Mouse (Mus musculus): Measurements from ENCODE around the gene Rps18.

The Rps18 gene

DNA sequence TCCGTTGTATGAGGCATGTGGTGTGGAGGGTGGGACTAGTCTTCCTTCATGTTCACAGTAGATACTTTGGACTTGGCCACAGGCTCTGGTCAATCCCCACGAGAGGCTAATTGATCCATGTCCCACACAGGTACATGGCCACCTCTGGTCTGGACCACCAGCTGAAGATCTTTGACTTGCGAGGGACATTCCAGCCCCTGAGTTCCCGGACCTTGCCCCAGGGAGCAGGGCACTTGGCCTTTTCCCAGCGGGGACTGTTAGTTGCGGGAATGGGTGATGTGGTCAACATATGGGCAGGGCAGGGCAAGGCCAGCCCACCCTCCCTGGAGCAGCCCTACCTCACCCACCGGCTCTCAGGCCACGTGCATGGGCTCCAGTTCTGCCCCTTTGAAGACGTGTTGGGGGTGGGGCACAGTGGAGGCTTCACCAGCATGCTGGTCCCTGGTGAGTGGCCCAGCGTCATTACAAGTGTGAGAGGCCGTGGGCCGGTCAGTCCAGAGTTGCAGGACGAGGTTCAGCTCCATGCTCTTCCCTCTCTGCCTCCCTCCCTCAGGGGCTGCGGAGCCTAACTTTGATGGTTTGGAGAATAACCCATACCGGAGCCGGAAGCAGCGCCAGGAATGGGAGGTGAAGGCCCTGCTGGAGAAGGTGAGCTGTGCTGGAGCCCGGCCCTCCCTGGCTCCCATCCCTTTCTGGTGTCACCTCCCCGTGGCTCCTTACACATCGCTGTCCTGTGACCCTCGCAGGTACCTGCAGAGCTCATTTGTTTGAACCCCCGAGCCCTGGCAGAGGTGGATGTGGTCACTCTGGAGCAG, 7.5 kb downstream of the Rps18 start:
- in situ Hi-C loops (cut with MboI, MseI), result no loop called here

DNA sequence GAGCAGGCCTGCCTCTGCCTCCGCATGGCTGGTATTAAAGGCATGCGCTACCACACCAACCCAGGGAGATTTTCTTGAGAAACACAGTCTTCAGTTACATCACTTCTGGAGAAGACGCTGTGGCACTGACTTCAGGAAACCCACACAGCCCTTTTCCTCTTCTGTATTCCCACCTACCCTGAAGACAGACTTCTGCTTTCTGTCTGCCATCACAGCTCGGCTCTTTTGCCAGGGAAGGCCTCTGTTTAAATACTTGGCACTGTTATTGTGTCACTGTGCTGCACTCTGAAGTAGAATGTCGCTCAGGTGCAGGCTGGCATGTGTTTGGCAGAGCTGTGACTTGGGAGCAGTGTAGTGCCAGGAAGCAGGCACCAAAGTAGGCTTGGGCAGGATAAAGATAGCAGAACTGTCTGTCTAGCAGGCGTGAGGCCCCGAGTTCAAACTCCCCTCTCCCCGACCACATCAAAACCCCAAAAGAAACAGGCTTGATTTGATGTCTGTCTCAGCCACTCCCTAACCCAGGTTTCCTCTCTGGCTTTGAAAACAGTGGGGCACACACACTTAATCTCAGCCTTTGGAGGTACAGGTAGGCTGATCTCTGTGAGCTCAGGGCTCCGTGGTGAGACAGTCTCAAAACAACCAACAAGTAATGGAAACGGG, 8.2 kb downstream of the Rps18 start:
- in situ Hi-C loops (cut with MboI, MseI), result no loop called here

DNA sequence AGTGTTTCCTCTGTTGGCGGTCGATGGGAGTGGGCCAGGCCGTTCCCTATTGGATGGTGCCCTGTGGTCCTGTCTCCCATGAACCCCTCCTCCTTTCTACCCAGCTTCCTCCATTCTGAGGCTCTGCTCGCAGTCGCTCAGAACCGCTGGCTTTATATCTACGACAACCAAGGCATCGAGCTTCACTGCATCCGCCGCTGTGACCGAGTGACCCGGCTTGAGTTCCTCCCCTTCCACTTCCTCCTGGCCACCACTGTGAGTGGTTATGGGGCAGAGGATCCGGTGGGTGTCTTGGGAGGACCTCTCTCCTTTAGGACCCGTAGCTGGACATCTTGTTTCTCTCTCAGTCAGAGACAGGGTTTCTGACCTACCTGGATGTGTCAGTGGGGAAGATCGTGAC, 12.3 kb downstream of the Rps18 start:
- in situ Hi-C loops (cut with MboI, MseI), result no loop called here

DNA sequence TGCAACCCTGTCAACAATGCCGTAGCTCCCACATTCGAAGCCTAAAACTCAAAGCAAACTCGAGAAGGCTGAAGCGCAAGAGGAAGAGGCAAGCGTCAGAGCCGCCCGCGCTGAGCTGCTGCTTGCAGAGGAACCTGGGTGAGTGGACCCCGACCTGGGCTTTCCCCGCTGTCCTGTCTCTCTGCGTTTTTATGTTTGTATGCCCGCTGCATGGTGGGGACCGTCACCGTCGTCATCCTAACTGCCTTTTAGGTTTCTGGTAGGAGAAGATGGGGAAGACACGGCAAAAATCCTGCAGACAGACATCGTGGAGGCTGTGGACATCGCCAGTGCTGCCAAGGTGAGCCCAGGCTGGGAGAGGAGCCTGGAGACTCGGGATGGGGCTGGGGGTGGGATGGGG, 14.4 kb downstream of the Rps18 start:
- in situ Hi-C loops (cut with MboI, MseI), result no loop called here

DNA sequence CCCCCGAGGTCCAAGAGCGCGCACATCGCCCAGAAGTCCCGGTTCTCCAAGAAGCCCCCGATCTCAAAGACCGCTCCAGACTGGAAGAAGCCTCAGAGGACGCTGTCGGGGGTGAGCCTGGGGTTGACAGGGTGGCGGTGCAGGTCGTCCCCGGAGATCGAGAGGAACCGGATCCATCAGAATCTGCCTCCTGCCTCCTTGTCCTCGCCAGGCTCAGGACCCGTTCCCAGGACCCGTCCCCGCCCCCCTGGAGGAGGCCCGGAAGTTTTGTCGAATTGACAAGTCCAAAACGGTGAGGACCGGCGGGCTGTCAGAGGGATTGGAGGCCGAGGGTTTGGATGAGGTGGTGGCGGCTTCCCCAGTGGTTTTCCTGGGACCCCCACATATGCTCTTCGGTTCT, 14.8 kb downstream of the Rps18 start:
- in situ Hi-C loops (cut with MboI, MseI), result no loop called here

DNA sequence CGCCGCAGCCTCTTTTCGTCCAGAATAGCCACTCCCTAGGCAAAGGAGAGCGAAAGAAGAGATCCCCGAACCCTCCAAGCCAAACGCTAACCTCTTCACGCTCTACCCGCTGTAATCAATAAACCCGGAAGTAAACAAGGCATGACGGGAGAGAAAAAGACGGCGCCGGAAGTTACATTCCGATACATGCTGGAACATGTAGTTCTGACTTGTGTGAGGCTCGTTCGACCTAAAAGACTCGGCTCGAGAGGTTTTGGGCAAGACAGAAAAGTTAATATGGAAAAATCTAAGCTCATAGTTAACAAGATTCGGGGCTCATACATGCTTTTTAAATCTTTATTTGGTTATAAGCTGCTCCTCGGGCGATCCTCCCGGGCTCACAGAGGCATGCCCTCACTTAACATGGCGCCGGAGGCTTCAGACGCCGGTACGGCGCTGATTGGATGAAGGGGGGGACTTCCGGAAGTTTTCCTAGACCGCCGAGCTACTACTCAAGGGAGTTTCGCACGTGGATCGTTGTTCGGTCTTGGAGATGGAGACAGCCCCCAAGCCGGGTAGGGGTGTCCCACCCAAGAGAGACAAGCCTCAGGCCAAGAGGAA, 15.5 kb downstream of the Rps18 start, which contains the start of the genes Pfdn6 and Wdr46:
Pfdn6 (minus strand) TSS at position 138 of the 600 bp plus-strand sequence.
Wdr46 (plus strand) TSS at position 455 of the 600 bp plus-strand sequence.
- in situ Hi-C loops (cut with MboI, MseI), result no loop called here

DNA sequence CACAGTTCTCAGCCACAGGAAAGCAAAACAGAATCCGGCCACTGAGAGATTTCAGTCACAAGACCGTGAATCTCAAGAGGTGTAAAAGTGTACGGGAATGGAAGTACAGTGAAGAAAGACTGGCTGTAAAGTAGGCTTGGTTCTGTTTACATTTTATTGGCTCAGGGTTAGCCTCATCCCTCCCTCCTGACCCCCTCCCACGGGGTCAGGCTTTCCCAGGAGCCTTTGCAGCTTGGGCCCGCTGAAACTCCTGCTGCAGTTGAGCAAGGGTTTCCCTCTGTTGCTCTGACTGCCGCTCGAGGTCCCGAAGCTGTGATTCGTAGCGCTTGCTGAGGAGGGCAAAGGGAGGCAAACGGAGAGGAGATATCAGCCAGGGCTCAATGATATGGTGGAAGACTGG, 17.0 kb downstream of the Rps18 start:
- in situ Hi-C loops (cut with MboI, MseI), result no loop called here

DNA sequence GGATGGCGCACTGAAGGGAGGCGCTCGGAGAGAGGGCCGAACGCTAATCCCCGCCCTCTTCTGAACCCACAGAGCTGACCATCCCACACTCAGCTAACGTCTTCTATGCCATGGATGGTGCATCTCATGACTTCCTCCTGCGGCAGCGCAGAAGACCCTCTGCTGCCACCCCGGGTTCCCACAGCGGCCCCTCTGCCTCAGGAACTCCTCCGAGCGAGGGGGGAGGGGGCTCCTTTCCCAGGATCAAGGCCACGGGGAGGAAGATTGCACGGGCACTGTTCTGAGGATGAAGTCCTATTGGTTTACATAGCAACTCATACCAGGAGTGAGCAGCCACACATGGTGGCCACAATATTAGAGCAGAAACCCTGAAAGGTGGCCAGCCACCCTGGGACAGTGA, 18.8 kb downstream of the Rps18 start:
- in situ Hi-C loops (cut with MboI, MseI), result no loop called here

DNA sequence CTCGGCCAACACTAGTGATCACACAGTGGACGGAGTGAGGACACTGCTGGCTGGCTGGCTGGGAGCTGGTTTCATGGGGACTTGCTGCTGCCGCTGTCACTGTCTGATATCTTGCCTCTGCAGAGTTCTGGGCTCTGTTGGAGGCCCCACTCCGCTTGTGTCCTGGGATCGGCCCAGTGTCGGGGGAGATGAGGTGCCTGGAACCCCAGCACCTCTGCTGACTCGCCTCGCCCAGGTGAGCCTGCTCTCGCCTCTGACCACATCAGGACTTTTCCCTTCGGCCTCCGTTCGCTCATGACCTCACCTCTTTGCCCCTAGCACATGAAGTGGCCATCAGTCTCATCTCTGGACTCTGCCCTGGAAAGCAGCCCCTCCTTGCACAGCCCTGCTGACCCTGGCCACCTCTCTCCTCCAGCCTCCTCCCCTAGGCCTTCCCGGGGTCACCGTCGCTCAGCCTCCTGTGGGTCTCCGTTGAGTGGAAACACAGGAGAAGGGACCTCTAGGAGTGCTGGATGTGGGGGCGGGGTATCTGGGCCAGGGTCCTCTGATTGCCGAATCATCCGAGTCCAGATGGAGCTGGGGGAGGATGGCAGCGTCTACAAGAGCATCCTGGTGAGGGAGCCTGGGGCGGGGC, 20.3 kb downstream of the Rps18 start:
- in situ Hi-C loops (cut with MboI, MseI), result no loop called here

DNA sequence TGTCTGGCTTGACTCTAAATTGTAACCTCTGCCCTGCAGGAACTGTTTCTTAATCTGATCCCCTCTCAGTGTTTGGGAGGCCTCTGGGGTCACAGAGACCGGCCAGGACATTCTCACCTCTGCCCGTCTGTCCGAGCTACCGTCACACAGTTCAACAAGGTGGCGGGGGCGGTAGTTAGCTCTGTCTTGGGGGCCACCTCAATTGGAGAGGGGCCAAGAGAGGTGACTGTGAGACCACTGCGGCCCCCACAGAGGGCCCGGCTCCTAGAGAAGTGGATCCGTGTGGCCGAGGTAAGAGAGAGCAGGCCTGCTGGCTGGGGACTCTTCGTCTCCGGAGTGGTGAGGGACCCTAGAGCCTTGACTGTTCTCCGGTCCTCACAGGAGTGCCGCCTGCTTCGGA, 22.8 kb downstream of the Rps18 start:
- in situ Hi-C loops (cut with MboI, MseI), result no loop called here

DNA sequence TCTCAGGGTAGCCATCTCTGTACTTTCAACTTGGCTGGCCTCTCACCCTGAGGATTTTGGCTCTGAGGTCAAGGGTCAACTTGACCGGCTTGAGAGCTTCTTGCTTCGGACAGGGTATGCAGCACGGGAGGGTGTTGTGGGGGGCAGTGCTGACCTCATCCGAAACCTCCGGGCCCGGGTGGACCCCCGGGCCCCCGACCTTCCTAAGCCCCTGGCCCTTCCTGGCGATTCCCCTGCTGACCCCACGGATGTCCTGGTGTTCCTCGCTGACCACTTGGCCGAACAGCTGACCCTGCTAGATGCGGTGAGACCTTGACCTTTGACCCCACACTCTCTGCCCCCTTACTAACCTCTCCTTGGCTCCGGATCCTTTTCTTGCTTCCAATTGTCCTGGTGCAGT, 23.4 kb downstream of the Rps18 start:
- in situ Hi-C loops (cut with MboI, MseI), result no loop called here

DNA sequence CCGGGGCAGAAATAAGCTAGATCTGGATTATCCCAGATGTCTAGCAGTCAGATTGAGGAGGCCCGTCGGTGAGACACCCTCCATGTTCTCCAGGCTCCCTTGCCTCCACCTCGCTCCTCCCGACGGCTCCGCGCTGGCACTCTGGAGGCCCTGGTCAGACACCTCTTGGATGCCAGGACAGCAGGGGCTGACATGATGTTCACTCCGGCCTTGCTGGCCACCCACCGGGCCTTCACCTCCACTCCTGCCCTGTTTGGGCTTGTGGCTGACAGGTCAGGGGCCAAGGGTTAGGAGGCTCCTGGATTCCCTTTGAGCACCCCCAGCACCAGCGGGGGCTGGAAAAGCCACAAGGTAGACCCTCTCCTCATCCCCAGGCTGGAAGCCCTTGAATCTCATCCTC, 23.9 kb downstream of the Rps18 start:
- in situ Hi-C loops (cut with MboI, MseI), result no loop called here

DNA sequence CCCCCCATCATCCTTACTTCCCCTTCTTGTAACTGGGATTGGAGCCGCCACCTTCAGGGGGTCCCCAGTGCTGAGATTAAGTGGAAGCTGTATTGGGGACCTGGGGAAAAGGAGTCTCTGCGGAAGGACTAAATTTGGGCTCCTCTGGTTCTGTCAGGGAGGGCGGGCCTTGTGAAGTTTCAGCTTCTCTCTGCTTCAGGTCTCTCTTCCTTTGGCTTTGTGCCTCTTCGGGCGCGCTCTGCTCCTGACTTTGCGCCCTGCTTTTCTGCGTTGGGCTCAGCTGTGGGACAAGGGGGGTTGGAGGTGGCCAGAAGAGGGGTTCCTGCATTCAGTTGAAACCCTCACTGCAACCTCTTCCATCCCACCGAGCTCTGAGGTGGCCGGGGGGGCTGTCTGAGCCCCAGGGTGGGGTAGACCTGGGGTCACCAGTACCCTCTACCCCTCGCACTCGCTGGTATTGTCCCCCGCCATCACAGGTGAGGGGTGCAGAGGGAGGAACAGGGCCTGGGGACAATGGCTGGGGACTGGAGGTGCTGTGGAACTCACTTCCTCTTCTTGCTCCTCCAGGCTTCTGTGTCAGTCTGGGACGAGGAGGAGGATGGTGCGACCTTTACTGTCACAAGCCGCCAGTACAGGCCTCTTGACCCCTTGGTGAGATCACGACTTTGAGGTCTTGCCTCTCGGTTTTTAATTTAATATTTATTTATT, 24.5 kb downstream of the Rps18 start:
- in situ Hi-C loops (cut with MboI, MseI), result no loop called here

DNA sequence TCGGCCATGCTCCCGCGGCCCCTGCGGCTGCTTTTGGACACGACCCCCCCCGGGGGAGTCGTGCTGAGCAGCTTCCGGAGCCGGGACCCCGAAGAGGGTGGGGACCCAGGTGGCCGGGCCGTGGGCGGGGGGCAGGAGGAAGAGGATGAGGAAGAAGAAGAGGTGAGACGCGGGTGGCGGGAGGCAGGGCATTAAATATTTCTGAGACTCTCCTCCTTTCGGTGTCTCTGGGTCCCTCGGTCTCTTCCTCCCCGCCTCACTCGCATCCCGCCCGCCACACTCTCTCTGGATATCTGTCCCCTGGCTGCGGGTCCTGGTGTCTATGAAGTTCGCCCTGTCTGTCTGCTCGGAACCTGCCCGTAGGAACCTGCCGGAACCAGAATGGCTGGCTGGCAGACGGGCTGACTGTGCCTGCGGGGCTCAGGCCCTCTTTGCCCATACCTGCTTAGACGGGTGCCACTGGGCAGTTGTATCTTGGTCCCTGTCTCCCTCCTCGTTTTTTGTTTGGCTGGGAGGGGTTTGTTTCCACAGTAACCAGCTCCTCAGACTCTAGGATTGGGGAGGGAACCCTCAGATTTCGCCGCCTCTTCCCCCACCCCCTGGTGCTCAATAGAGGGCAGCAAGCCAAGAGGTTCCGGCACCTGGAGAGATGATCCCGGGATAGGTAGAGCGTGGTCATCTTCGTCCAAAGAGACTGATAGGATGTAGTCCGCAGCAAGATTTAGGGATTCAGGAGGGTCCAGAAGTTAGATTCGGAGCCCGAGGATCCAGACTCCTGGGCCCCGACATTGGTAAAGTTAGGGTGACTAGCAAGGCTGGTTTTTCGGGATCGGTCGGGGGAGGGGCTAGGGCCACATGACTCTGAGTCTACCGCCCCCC, 25.3 kb downstream of the Rps18 start:
- in situ Hi-C loops (cut with MboI, MseI), result no loop called here

DNA sequence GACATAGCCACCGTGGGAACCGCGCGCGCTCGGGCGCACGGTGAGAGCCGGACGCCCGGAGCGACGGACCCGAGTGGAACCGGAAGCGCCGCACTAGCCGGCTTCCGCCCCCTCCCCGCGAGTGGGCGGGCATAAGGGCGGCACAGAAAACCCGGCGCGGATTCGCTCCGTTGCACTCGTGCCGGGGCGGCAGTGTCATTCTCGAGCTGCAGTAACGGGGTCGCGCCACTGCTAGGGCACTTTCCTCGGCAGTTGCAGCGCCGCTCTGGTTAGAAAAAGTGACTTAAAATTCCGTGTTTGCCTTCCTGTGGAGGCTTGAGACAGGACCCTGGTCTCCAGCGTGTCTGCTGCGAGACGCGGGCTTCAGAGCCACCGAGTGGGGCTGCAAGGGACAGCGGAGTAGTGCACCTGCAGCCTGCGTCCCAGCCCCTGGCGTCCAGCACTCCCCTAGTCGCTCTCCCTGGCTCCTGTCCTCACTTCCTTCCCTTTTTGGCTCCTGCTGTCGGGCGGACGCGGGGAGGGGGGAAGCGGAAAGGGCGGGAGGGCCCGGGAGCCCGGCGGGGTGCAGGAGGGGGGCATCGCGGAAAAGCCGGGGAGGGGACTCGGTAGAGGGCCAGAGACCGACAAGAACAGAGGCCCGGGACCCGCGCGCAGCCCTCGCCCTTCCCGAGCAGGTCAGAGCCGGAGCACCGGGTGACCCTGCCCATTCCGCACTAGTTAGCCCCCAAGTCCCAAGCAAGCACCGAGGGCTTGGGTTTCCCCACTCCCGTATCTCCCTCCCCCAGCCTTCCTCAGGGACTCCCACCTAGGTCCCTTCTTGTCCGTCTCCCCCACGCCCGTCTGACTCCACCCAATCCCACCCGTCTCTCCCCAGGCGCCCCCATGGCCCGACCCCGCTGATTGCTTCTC, 26.2 kb downstream of the Rps18 start, which contains the start of gene Rgl2:
Rgl2 (plus strand) TSS at position 173 of the 909 bp plus-strand sequence.
- in situ Hi-C loops (cut with MboI, MseI), result no loop called here

DNA sequence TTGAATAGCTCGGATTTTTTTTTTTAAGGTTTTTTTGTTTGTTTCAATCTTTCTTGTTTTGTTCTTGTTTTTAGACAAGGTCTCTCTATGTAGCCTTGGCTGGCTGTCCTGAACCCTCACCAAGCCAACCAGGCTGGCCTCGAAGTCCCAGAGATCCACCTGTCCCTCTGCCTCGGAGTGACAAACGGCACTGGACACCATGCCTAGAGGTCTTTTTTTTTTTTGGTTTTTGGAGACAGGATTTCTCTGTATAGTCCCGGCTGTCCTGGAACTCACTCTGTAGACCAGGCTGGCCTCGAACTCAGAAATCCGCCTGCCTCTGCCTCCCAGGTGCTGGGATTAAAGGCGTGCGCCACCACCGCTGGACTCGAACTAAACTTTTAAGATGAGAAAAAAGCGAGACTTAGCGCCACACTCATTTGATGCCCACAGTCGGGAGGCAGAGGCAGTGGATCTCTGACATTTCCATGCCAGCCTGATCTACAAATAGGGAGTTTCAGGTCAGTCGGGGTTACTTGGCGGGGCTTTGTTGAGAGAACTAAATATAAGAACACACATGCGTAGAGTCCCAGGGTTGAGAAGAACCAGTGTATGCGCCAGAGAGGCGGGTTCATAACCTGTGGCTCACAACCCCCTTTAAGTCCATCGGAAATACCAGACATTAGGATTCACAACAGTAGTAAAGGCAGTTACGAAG, 27.4 kb downstream of the Rps18 start:
- in situ Hi-C loops (cut with MboI, MseI), result no loop called here

DNA sequence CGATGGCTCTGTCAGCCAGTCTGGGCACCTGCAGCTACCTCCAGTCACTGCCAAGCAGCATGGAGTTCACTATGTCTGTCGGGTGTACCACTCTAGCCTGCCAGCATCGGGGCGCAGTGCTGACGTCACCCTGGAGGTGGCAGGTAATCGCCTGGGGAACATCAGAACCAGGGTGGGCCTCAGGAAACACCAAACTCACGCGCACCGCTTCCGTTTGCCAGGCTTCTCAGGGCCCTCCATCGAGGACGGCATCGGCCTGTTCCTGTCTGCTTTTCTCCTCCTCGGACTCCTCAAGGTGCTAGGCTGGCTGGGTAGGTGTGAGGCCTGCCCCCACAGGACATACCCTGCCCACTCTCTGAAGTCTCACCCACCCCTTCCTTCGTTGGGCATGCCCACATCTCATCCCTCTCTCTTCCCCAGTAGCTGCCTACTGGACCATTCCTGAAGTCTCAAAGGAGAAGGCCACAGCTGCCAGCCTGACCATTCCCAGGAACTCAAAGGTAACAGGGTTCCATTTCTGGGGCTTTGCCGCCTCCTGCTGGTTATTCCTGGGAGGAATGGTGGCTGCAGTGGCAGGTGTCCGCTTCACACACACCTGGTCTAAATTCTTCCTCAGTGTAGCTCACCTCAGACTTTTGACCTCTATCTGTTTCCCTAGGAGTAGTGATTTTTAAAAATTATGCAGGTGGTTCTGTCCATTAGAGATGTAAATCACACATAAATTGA, 29.4 kb downstream of the Rps18 start:
- in situ Hi-C loops (cut with MboI, MseI), result no loop called here

All from T-helper 17 cell (primary cell).